Mouse (Mus musculus) cerebellum, adult 2 months (tissue): ENCODE data around the gene Vmn1r15.

ENCODE experiments used
- CTCF ChIP-seq: fragments of 200-500 bp; IDR thresholded peaks from 2 replicates; pipeline ENCODE4 v1.5.1; 2011; ENCODE audit warnings: low read depth, mild to moderate bottlenecking, control low read depth, low read length, moderate library complexity, borderline replicate concordance; ENCODE audit not compliant: insufficient read depth
- POLR2A ChIP-seq: fragments of 200-500 bp; IDR thresholded peaks from 2 replicates; pipeline ENCODE4 v1.6.1; 2011; ENCODE audit warnings: low read length, control low read depth, borderline replicate concordance; ENCODE audit not compliant: insufficient read depth

DNA sequence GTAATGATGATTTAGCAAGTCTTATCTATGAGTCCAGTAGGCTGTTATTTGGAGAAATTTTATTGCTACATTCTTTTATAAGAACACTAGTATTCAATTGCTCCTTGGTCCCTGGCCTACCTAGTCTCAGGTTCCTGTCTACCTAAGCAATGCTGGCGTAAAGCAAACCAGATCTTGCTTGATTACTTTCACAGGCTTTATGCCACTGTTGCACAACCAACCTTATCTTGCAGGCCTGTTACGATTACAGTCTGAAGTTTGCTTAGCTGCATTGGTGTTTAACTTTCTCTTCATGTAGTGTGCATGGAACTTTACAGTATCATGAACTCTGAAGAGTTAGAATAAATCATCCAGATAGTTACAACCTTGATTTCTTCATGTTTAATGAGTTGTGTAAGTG lies 3.2 kb downstream of the Vmn1r15 start:
- TF ChIP-seq POLR2A (no peak), CTCF (no peak)
